Mouse (Mus musculus) heart, adult 2 months (tissue): ENCODE data around the gene Olfr802. TPM values are rescaled to one million over a fixed set of nuclear protein-coding genes. Genes with fewer than 3 reads are reported as not detected.

ENCODE experiments used
- DNase-seq, 2 experiments: peaks; one replicate each; pipeline ENCODE4 v3.0.0; 2021
- H3K27ac ChIP-seq: fragments of 200-600 bp; 2 replicates; pipeline ENCODE4 v1.8.1; 2022
- H3K27me3 ChIP-seq: fragments of 200-500 bp; 2 replicates; pipeline ENCODE4 v1.6.1; 2012; ENCODE audit warnings: mild to moderate bottlenecking, low read length, inconsistent platforms, mixed read lengths; ENCODE audit not compliant: control insufficient read depth, insufficient read depth
- H3K36me3 ChIP-seq: fragments of 200-500 bp; 2 replicates; pipeline ENCODE4 v1.6.1; 2012; ENCODE audit warnings: low read length, inconsistent platforms; ENCODE audit not compliant: control insufficient read depth, insufficient read depth
- H3K4me1 ChIP-seq: fragments of 200-500 bp; 2 replicates; pipeline ENCODE4 v1.6.1; 2011; ENCODE audit warnings: low read length; ENCODE audit not compliant: control insufficient read depth, insufficient read depth
- H3K4me3 ChIP-seq: fragments of 200-600 bp; 2 replicates; pipeline ENCODE4 v1.8.1; 2022
- H3K79me2 ChIP-seq: fragments of 200-500 bp; replicated peaks from 2 replicates; pipeline ENCODE4 v1.6.1; 2012; ENCODE audit warnings: mild to moderate bottlenecking, inconsistent platforms, low read length, moderate library complexity, mixed read lengths; ENCODE audit not compliant: control insufficient read depth, insufficient read depth
- H3K9ac ChIP-seq: fragments of 200-500 bp; 2 replicates; pipeline ENCODE4 v1.6.1; 2012; ENCODE audit warnings: low read depth, mild to moderate bottlenecking, control low read depth, inconsistent platforms, low read length, mixed read lengths
- CTCF ChIP-seq: fragments of 200-600 bp; IDR thresholded peaks from 2 replicates; pipeline ENCODE4 v1.8.1; 2022; ENCODE audit warnings: antibody characterized with exemption, mild to moderate bottlenecking, moderate library complexity
- EP300 ChIP-seq: fragments of 200-500 bp; IDR thresholded peaks from 2 replicates; pipeline ENCODE4 v1.6.1; 2011; ENCODE audit warnings: low read depth, low read length, control low read depth; ENCODE audit not compliant: insufficient read depth
- POLR2A ChIP-seq: fragments of 200-500 bp; IDR thresholded peaks from 2 replicates; pipeline ENCODE4 v1.6.1; 2011; ENCODE audit warnings: mild to moderate bottlenecking, low read depth, low read length, control low read depth; ENCODE audit not compliant: insufficient read depth
- WGBS: fragments of 180-500 bp; shearing (Covaris S2); methylation state at CpG from one replicate; pipeline ENCODE4 v1.1.7; 2018; 5-methylcytosine and 5-hydroxymethylcytosine counted together
- intact Hi-C: fragments of 180-260 bp; cut with DNase I; formaldehyde crosslinking; loops from one replicate; pipeline ENCODE4 v1.15.1; 2025
- long read RNA-seq: library from polyadenylated mRNA; stranded (forward); transcript quantifications from one replicate; pipeline ENCODE4 v2.0.0, GENCODE M21; 2021
- polyA plus RNA-seq: library from polyadenylated mRNA; depleted of rRNA; stranded (reverse); fragments of >200 nt; gene quantifications from 2 replicates; pipeline ENCODE4 v1.2.3, GENCODE M21; 2012; rRNA removed
- total RNA-seq, 2 experiments: library from RNA; stranded (reverse); gene quantifications; 2 replicates each; pipeline ENCODE4 v1.2.3; 2021

The Olfr802 gene
- not detected for total RNA-seq
- not detected in 2 replicates for polyA plus RNA-seq
- long read RNA-seq: 0 reads

DNA sequence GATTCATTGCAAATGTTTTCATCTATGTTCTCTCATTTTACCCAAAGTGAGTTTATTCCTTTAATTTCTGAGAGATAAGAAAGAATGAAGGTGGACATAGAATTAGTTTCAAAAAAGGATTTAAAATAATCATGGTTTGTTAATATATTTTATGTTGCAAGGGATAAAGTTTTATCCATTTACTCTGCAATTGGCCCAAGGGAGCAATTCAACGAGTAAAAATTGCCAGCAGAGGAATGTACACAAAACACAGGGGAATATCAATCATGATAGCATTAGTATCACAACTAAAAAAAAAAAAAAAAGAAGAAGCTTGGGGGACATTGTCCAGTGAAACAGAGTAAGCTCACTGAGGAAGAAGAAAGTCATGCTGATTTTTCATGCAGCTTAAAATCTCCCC lies at the start of gene Olfr802:
Gene Olfr802 (minus strand): TSS at position 101 of the 400 bp plus-strand sequence.
- WGBS: 39% methylated on average over 1 of the region's 1 CpGs
- DNase-seq: no peak
- intact Hi-C loops: no loop called here
- Histone ChIP-seq H3K27ac (no peak within 1 kb of the TSS), H3K27me3 (no peaks in the 10 kb centered on the region), H3K4me3 (no peak within 1 kb of the TSS), H3K4me1 (no peaks in the 10 kb centered on the region), H3K36me3 (no peaks in the 10 kb centered on the region), H3K79me2 (no peaks in the 10 kb centered on the region), H3K9ac (no peak within 1 kb of the TSS)
- TF ChIP-seq CTCF (no peak), EP300 (no peak), POLR2A (no peak)

DNA sequence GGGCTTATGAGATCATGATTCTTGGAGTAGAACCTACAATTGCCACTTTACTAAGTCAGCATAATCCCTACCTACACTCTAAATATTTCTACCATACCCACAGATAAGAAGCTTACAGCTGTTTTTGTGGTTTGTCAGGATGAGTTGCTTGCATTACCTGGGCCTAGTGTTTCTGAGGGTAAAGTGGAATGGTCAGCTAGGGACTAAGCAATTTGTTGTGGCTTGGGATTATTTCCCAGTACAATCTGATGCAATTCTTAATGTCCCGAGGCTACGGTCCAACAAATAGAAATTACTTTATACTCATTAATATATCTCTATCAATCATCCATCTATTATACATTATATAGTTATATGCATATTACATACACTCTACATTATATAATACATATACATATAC lies 41.3 kb upstream of the Olfr802 start, which contains the start of gene Olfr805:
Gene Olfr805 (minus strand): TSS at position 101 of the 400 bp plus-strand sequence.
- DNase-seq: no peak
- Histone ChIP-seq H3K27ac (no peak within 1 kb of the TSS), H3K9ac (no peak within 1 kb of the TSS), H3K4me1 (no peaks in the 10 kb centered on the region), H3K4me3 (no peak within 1 kb of the TSS), H3K27me3 (no peaks in the 10 kb centered on the region), H3K36me3 (no peaks in the 10 kb centered on the region), H3K79me2 (no peaks in the 10 kb centered on the region)
- TF ChIP-seq POLR2A (no peak), EP300 (no peak), CTCF (no peak)
- 93% methylated on average over 2 of the region's 2 CpGs for WGBS
- intact Hi-C loops: no loop called here

DNA sequence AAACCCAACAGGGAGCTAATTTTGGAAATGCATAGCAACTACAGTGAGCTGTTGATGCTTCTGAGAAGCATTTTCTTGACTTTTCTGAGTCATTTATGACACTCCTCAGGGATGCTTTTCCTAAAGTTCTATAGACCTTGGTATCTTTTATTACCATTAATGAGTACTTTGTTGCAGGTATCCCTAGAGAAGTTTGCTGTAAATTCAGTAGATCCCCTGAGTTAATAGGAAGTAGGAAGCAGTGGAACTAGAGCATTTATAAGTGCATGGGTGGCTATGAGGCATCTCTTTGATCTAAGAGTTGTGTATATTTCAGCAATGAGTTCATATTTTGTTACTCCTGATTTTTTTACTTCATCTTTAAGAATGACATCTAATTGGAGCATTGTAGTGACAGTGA lies 14.9 kb upstream of the Olfr802 start, which contains the start of gene Olfr804:
Gene Olfr804 (plus strand): TSS at position 301 of the 400 bp plus-strand sequence.
- H3K79me2 ChIP-seq: no peaks in the 10 kb centered on the region
- no peaks in the 10 kb centered on the region for H3K36me3 ChIP-seq
- no peak within 1 kb of the TSS for H3K27ac ChIP-seq
- intact Hi-C loops: no loop called here
- no peak for TF ChIP-seq POLR2A
- TF ChIP-seq CTCF: no peak
- no peak for TF ChIP-seq EP300
- H3K4me1 ChIP-seq: no peaks in the 10 kb centered on the region
- DNase-seq: no peak
- H3K4me3 ChIP-seq: no peak within 1 kb of the TSS
- H3K9ac ChIP-seq: no peak within 1 kb of the TSS
- H3K27me3 ChIP-seq: no peaks in the 10 kb centered on the region

DNA sequence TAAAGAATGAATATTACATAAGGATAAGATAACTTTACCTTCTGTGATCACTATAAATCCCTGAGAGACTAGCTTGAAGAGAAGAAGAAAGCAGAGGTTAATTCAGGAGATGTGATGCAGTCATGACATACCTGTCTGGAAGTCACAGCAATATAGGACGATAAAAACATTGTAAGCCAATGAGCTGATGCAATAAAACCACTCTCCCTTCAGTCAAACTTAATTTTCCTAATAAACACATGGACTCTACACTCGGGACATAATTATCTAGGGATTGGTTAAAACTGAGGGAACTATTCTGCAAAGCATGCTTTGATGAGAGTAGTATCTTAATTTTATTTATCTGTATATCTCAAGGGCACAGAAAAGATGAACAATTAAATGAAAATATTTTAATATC lies 6.2 kb upstream of the Olfr802 start, which contains the start of gene Olfr803:
Gene Olfr803 (minus strand): TSS at position 101 of the 400 bp plus-strand sequence.
- intact Hi-C loops: no loop called here
- Histone ChIP-seq H3K4me3 (no peak within 1 kb of the TSS), H3K36me3 (no peaks in the 10 kb centered on the region), H3K4me1 (no peaks in the 10 kb centered on the region), H3K27ac (no peak within 1 kb of the TSS), H3K27me3 (no peaks in the 10 kb centered on the region), H3K79me2 (no peaks in the 10 kb centered on the region), H3K9ac (no peak within 1 kb of the TSS)
- no peak for DNase-seq
- TF ChIP-seq CTCF (no peak), POLR2A (no peak), EP300 (no peak)
- 64% methylated on average over 2 of the region's 2 CpGs for WGBS

DNA sequence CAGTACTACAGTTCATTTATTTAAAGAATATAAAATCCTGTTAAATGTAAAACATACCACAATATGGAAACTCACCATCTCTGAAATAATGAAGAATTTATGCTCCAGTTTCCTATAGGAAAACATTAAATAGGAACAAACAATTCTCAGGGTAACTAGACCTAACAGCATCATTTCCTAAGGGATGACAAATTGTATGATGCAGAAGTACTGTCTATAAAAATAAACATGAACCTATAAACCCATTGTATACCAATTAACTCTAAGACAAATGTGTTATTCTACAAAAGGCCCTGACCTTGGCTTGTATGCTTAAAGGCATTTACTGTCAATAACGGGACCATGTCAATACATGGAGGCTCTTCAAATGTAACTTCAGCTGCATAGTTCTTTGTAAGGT lies 14.2 kb downstream of the Olfr802 start, which contains the start of gene Olfr801:
Gene Olfr801 (minus strand): TSS at position 101 of the 400 bp plus-strand sequence.
- H3K4me3 ChIP-seq: no peak within 1 kb of the TSS
- no peak for DNase-seq
- no peaks in the 10 kb centered on the region for H3K79me2 ChIP-seq
- 68% methylated on average over 1 of the region's 1 CpGs for WGBS
- intact Hi-C loops: no loop called here
- no peaks in the 10 kb centered on the region for H3K36me3 ChIP-seq
- no peak within 1 kb of the TSS for H3K27ac ChIP-seq
- no peak within 1 kb of the TSS for H3K9ac ChIP-seq
- H3K4me1 ChIP-seq: no peaks in the 10 kb centered on the region
- H3K27me3 ChIP-seq: no peaks in the 10 kb centered on the region
- no peak for TF ChIP-seq POLR2A
- TF ChIP-seq EP300: no peak
- TF ChIP-seq CTCF: no peak

DNA sequence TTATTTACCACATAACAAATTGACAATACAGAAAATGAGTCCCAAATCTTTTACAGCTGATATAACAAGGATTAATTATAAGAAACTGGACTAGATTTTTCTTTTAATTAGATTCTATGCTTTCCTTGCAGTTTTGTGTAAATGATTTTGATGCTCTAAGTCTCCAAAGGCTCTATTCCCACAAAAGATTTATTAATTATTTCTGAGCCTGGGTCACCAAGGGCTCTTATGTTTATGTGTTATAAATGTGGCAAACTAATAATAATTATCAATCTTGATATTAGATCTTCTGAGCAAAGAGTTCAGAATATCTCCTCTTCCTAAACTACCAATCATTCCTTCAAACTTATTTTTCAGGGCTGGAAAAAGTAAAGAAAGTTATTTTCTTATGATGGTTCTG lies 30.6 kb downstream of the Olfr802 start, which contains the start of gene Olfr800:
Gene Olfr800 (plus strand): TSS at position 301 of the 400 bp plus-strand sequence.
- Histone ChIP-seq H3K36me3 (no peaks in the 10 kb centered on the region), H3K9ac (no peak within 1 kb of the TSS), H3K79me2 (no peaks in the 10 kb centered on the region), H3K4me1 (no peaks in the 10 kb centered on the region), H3K27me3 (no peaks in the 10 kb centered on the region), H3K4me3 (no peak within 1 kb of the TSS), H3K27ac (no peak within 1 kb of the TSS)
- intact Hi-C loops: no loop called here
- TF ChIP-seq CTCF: no peak
- TF ChIP-seq POLR2A: no peak
- no peak for TF ChIP-seq EP300
- no peak for DNase-seq
